Mouse (Mus musculus): ENCODE data around the gene Bcat2. TPM values are rescaled to one million over a fixed set of nuclear protein-coding genes. Genes with fewer than 3 reads are reported as not detected.

Bcat2 gene
- polyA plus RNA-seq, 1 experiment from 2014 or later = 24.7 TPM

GRCm38 (mm10) chr7:45560241-45560640 is 9.7 kb upstream of the Bcat2 start:
- ATAC-seq (ENCODE audit: low FRiP score) (no peak), DNase-seq (ENCODE audit: low spot score, missing footprints) (no peak)
- Histone ChIP-seq H3K4me1 (ENCODE audit: control insufficient read depth, insufficient read depth, low read length) (no peaks in the 10 kb centered on the region; the same call in 1 of the 2 replicates), H3K9me3 (ENCODE audit: control insufficient read depth, low read length) (no peaks in the 10 kb centered on the region), H3K4me3 (ENCODE audit: low read depth, low read length) (no peak overlapping the region), H3K36me3 (ENCODE audit: control insufficient read depth, insufficient read depth, low read length) (no peaks in the 10 kb centered on the region), H3K27me3 (ENCODE audit: control insufficient read depth, insufficient read depth, low read length) (no peaks in the 10 kb centered on the region), H3K27ac (ENCODE audit: low read depth, low read length) (no peak overlapping the region), H3K4me2 (no peak overlapping the region), H3K9ac (ENCODE audit: low read length) (no peak overlapping the region)
- 84% methylated on average over 7 of the region's 7 CpGs for WGBS

- Histone ChIP-seq H3K4me1 (ENCODE audit: control insufficient read depth, insufficient read depth, low read length) (no peaks in the 10 kb centered on the region; the same call in 1 of the 2 replicates), H3K4me3 (ENCODE audit: low read depth, low read length) (no peak overlapping the region), H3K27ac (ENCODE audit: low read depth, low read length) (no peak overlapping the region), H3K36me3 (ENCODE audit: control insufficient read depth, insufficient read depth, low read length) (no peaks in the 10 kb centered on the region), H3K9me3 (ENCODE audit: control insufficient read depth, low read length) (no peaks in the 10 kb centered on the region), H3K27me3 (ENCODE audit: control insufficient read depth, insufficient read depth, low read length) (no peaks in the 10 kb centered on the region), H3K9ac (ENCODE audit: low read length) (no peak overlapping the region), H3K4me2 (no peak overlapping the region)
- ATAC-seq (ENCODE audit: low FRiP score) = no peak
- peak; percentile 94 for DNase-seq (ENCODE audit: low spot score, missing footprints)
- 29% methylated on average over 17 of the region's 17 CpGs for WGBS
These were observed 8.9 kb upstream of the Bcat2 start for GRCm38 (mm10) chr7:45560843-45561623.

GRCm38 (mm10) chr7:45561624-45562520 is 8.1 kb upstream of the Bcat2 start:
- ATAC-seq (ENCODE audit: low FRiP score) = no peak
- no peaks in the 10 kb centered on the region for H3K27me3 ChIP-seq (ENCODE audit: control insufficient read depth, insufficient read depth, low read length)
- 58% methylated on average over 12 of the region's 12 CpGs for WGBS
- peak; percentile 72 for DNase-seq (ENCODE audit: low spot score, missing footprints)
- no peaks in the 10 kb centered on the region; the same call in 1 of the 2 replicates for H3K4me1 ChIP-seq (ENCODE audit: control insufficient read depth, insufficient read depth, low read length)
- H3K27ac ChIP-seq (ENCODE audit: low read depth, low read length) = no peak overlapping the region
- no peak overlapping the region for H3K4me3 ChIP-seq (ENCODE audit: low read depth, low read length)
- H3K9ac ChIP-seq (ENCODE audit: low read length) = no peak overlapping the region
- no peaks in the 10 kb centered on the region for H3K36me3 ChIP-seq (ENCODE audit: control insufficient read depth, insufficient read depth, low read length)
- H3K4me2 ChIP-seq = no peak overlapping the region
- H3K9me3 ChIP-seq (ENCODE audit: control insufficient read depth, low read length) = no peaks in the 10 kb centered on the region

GRCm38 (mm10) chr7:45564811-45565210 is 5.1 kb upstream of the Bcat2 start:
- Histone ChIP-seq H3K27ac (ENCODE audit: low read depth, low read length) (no peak overlapping the region), H3K9me3 (ENCODE audit: control insufficient read depth, low read length) (no peaks in the 10 kb centered on the region), H3K9ac (ENCODE audit: low read length) (no peak overlapping the region), H3K4me3 (ENCODE audit: low read depth, low read length) (no peak overlapping the region), H3K36me3 (ENCODE audit: control insufficient read depth, insufficient read depth, low read length) (no peaks in the 10 kb centered on the region), H3K27me3 (ENCODE audit: control insufficient read depth, insufficient read depth, low read length) (no peaks in the 10 kb centered on the region), H3K4me1 (ENCODE audit: control insufficient read depth, insufficient read depth, low read length) (peaks cover 3% of the 10 kb centered on the region), H3K4me2 (no peak overlapping the region)
- DNase-seq (ENCODE audit: low spot score, missing footprints) = no peak
- 73% methylated on average over 2 of the region's 2 CpGs for WGBS
- ATAC-seq (ENCODE audit: low FRiP score) = no peak

GRCm38 (mm10) chr7:45565446-45565845 is 4.5 kb upstream of the Bcat2 start:
- Histone ChIP-seq H3K4me3 (ENCODE audit: low read depth, low read length) (no peak overlapping the region), H3K36me3 (ENCODE audit: control insufficient read depth, insufficient read depth, low read length) (no peaks in the 10 kb centered on the region), H3K4me1 (ENCODE audit: control insufficient read depth, insufficient read depth, low read length) (peaks cover 5% of the 10 kb centered on the region), H3K9me3 (ENCODE audit: control insufficient read depth, low read length) (no peaks in the 10 kb centered on the region), H3K27ac (ENCODE audit: low read depth, low read length) (no peak overlapping the region), H3K4me2 (no peak overlapping the region), H3K9ac (ENCODE audit: low read length) (no peak overlapping the region), H3K27me3 (ENCODE audit: control insufficient read depth, insufficient read depth, low read length) (no peaks in the 10 kb centered on the region)
- WGBS = 89% methylated on average over 9 of the region's 9 CpGs
- DNase-seq (ENCODE audit: low spot score, missing footprints) (no peak), ATAC-seq (ENCODE audit: low FRiP score) (no peak)

- WGBS = 76% methylated on average over 8 of the region's 8 CpGs
- DNase-seq (ENCODE audit: low spot score, missing footprints) (peak; percentile 71), ATAC-seq (ENCODE audit: low FRiP score) (no peak)
- Histone ChIP-seq H3K27me3 (ENCODE audit: control insufficient read depth, insufficient read depth, low read length) (no peaks in the 10 kb centered on the region), H3K4me1 (ENCODE audit: control insufficient read depth, insufficient read depth, low read length) (peaks cover 8% of the 10 kb centered on the region), H3K27ac (ENCODE audit: low read depth, low read length) (no peak overlapping the region), H3K4me2 (no peak overlapping the region), H3K9me3 (ENCODE audit: control insufficient read depth, low read length) (no peaks in the 10 kb centered on the region), H3K4me3 (ENCODE audit: low read depth, low read length) (no peak overlapping the region), H3K9ac (ENCODE audit: low read length) (no peak overlapping the region), H3K36me3 (ENCODE audit: control insufficient read depth, insufficient read depth, low read length) (no peaks in the 10 kb centered on the region)
These were observed 2.7 kb upstream of the Bcat2 start for GRCm38 (mm10) chr7:45567112-45567779.

GRCm38 (mm10) chr7:45567780-45568516 is 2.0 kb upstream of the Bcat2 start:
- ATAC-seq (ENCODE audit: low FRiP score) = peak; percentile 92
- DNase-seq (ENCODE audit: low spot score, missing footprints) = peak; percentile 95

GRCm38 (mm10) chr7:45568601-45569473 is 1.1 kb upstream of the Bcat2 start:
- Histone ChIP-seq H3K4me2 (peak overlapping the region; percentile 59), H3K4me1 (ENCODE audit: control insufficient read depth, insufficient read depth, low read length) (peaks cover 8% of the 10 kb centered on the region), H3K9ac (ENCODE audit: low read length) (peak overlapping the region; percentile 46; the same call in 1 of the 2 replicates), H3K9me3 (ENCODE audit: control insufficient read depth, low read length) (no peaks in the 10 kb centered on the region), H3K36me3 (ENCODE audit: control insufficient read depth, insufficient read depth, low read length) (no peaks in the 10 kb centered on the region), H3K4me3 (ENCODE audit: low read depth, low read length) (peak overlapping the region; percentile 34), H3K27me3 (ENCODE audit: control insufficient read depth, insufficient read depth, low read length) (no peaks in the 10 kb centered on the region), H3K27ac (ENCODE audit: low read depth, low read length) (no peak overlapping the region; the same call in 1 of the 2 replicates)
- 81% methylated on average over 10 of the region's 10 CpGs for WGBS
- ATAC-seq (ENCODE audit: low FRiP score) (no peak), DNase-seq (ENCODE audit: low spot score, missing footprints) (no peak)

More at GRCm38 (mm10) chr7:45567780-45568516, 2.0 kb upstream of the Bcat2 start:
- H3K27ac ChIP-seq (ENCODE audit: low read depth, low read length) = no peak overlapping the region; the same call in 1 of the 2 replicates
- H3K4me2 ChIP-seq = peak overlapping the region; percentile 59
- H3K9ac ChIP-seq (ENCODE audit: low read length) = peak overlapping the region; percentile 46
- peaks cover 8% of the 10 kb centered on the region for H3K4me1 ChIP-seq (ENCODE audit: control insufficient read depth, insufficient read depth, low read length)
- 1% methylated on average over 24 of the region's 24 CpGs for WGBS
- H3K9me3 ChIP-seq (ENCODE audit: control insufficient read depth, low read length) = no peaks in the 10 kb centered on the region
- H3K4me3 ChIP-seq (ENCODE audit: low read depth, low read length) = peak overlapping the region; percentile 34
- H3K27me3 ChIP-seq (ENCODE audit: control insufficient read depth, insufficient read depth, low read length) = no peaks in the 10 kb centered on the region
- H3K36me3 ChIP-seq (ENCODE audit: control insufficient read depth, insufficient read depth, low read length) = no peaks in the 10 kb centered on the region
